Mouse (Mus musculus) layer of hippocampus, adult 11-12 months (tissue): ENCODE measurements around the gene 2410004B18Rik.
"Not testable (repeated sequence)": the region's sequence is repeated elsewhere in the genome, so short reads cannot be mapped to it uniquely, and the experiment has no call there.

Experiments used
- DNase-seq: peaks from one replicate; pipeline ENCODE4 v3.0.0; 2022; ENCODE audit warnings: low spot score

Gene 2410004B18Rik

DNA sequence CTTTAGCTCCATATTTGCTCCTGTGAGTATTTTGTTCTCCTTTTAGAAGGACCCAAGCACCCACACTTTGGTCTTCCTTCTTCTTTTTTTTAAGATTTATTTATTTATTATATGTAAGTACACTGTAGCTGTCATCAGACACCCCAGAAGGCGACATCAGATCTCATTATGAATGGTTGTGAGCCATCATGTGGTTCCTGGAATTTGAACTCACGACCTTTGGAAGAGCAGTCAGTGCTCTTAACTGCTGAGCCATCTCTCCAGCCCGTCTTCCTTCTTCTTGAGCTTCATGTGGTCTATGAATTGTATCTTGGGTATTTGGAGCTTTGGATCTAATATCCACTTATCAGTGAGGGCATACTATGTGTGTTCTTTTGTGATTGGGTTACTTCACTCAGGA is 27.8 kb downstream of the 2410004B18Rik start:
- DNase-seq: not testable (repeated sequence)

- no peak for DNase-seq
Observed at GRCm38 (mm10) chr3:145966806-145967205, 29.0 kb downstream of the 2410004B18Rik start.

DNA sequence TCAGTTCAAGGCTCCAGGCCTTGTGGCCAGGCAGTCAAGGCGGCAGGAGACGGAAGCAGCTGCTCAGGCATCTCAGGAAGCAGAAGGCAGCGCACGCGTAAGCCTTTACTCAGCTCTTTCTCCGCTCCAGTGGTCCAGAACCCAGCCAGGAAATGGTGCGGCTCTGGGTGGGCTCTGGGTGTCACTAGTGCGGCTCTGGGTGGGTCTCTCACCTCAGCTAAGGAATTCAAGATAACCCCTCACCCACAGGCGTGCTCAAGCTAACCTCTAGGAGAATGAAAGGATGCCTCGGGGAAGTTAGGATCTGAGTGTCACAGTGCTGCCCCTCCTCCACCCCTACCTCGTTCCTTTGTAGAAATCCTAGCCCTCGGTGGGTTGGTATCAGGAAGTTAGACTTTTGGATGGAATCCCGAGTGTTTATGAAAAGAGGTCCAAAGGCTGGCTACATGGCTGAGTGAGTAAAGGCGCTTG is 31.3 kb downstream of the 2410004B18Rik start:
- DNase-seq: no peak

GRCm38 (mm10) chr3:145971501-145971900 is 33.7 kb downstream of the 2410004B18Rik start:
- no peak for DNase-seq

- DNase-seq: no peak
Observed at GRCm38 (mm10) chr3:145974986-145975385, 37.2 kb downstream of the 2410004B18Rik start.

DNA sequence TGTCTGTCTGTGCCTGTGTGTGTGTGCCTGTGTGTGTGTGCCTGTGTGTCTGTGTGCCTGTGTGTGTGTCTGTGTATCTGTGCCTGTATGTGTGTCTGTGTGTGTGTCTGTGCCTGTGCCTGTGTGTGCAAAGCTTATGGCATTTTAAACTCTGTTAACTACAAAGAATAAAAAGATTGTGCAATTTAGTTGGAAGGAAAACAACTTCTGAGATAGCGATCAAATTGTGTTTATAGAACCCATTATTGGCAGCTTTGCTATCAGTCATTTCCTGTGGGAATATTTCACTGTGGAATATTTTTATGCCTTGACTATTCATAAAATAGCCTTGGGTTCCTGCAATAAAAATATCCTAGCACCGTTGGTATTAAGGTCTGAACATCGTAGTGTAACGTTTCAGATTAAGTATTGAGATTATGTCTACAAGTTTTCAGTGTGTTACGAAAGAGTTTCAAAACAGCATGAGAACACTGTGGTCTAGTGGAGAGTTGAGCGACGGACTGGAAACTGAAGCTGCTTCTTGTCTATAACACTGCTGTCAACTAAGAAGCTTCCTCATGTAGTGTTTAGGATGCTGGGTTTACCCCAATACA is 47.6 kb downstream of the 2410004B18Rik start:
- no peak for DNase-seq

DNA sequence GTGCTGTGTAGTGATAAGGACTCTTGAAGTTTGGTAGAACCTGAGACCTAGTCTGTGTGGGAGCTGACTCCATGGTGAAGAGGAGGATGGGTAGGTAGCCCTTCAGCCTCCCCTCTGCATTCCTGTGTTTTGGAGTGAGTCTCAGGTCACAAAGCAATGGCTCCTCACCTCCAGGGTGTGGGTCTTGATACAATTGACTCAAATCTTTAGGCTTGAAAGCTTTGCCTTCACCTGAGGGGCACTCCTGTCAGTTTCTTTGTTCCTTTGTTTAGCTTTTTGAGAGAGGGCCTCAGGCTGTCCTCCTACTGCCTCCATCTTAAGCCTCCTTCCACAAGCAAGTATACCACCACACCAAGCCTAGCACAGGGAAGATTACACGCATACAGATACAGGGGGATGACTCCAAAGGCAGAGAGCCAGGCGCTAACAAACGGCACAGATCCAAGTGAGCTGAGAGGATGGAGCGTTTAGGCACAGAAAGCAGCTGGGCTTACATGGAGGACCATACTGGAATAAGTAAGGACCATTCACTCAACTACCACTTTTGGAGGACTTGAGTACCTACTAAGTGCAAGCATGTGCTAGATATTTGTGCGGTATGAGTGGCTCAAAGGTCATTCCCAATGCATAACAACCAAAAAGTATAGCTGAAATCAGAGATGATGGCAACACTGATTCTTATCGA is 48.6 kb downstream of the 2410004B18Rik start:
- DNase-seq: no peak

- DNase-seq: peak; percentile 55
Observed at GRCm38 (mm10) chr3:145987268-145987969, 49.6 kb downstream of the 2410004B18Rik start, which contains the start of gene Syde2. Gene Syde2, plus strand, starts transcription at chr3:145987870.

DNA sequence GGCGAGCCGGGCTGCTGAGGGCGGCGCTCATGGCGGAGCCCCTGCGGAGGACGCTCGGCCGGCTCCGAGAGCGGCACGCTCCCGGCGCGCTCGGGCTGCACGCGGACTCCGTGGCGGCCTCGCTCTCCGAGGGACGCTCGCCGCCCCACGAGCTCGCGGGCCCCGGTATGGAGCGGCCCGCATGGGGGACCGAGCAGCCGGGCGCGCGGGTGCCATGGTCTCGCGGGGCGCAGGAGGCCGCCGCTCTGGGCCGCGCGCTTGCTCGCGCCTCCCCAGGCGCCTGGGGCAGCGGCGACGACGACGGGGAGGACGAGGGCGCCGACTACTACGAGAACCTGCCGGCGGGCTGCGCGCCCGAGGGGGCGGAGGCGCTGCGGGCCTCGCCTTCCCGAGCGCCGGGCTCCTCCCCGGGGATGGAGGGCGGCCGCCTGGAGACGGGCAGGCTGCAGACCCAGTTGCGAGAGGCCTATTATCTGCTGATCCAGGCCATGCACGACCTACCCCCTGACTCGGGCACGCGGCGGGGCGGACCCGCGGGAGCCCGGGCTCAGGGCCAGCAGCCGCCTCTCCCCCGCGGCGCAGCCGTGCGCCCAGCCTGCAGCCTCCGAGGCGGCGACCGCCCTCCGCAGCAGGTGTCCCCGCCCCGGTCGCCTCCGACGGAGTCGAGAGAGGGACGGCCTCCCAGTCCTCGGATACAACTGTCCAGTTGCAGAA is 50.3 kb downstream of the 2410004B18Rik start:
- DNase-seq: peak; percentile 55

DNA sequence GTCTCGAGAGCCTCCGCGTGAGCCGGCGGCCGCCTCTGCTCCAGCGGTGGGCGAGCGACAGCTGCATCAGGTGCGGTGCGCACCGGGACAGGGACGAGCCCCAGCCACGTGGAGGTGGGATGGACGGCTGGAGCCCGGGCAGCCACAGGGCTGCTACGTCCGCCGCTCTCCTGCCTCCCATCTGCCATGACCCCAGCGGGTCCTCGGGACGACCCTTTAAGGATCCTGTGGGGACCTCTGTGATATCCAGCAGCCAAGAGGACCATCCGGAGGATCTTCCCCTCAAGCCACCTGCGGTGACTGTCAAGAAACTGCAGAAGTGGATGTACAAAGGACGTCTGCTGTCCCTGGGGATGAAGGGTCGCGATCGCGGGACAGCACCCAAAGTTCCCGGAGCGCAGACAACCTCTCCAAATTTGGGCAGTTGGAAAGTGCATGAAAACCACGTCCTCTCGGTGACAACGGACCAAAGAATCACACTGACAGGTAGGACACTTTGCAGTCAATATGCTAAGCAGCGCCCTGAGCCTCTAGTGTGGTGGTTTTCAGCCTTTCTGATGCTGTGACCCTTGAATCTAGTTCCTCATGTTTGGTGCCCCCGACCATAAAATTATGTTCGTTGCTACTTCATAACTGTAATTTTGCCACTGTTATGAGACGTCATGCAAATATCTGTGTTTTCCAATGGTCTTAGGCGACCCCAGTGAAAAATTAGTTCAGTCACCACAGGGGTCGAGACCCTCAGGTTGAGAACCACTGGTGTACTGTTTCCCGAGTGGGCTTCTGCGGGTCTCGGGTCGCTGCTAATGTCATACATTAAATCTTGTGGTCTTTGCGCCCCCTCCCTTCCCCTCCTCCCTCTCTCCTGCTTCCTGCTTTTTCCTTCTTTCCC is 51.1 kb downstream of the 2410004B18Rik start:
- no peak for DNase-seq

DNA sequence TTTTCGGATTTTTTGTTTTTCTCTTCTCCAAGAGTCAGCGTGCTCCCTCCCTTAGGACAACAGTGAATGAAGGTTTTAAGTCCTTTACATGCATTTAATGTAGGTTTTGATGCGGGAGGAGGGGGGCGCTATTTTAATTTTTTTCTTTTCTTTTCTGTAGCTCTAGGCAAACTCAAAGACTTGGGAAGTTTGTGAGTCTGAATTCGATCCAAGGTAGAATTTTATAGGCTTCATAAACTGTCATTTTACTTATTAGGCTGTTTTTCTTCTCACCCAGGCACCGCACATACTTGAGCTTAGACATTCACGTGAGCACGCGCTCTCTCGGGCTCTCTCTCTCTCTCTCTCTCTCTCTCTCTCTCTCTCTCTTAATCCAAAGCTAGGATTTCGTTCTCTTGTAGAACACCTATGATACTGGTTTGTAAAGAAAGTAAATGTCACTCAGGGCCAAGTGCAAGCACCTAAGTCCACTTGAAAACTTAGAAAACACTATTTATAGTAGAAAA is 51.8 kb downstream of the 2410004B18Rik start:
- DNase-seq: no peak

- DNase-seq: no peak
Observed at GRCm38 (mm10) chr3:145991130-145991529, 53.3 kb downstream of the 2410004B18Rik start.

GRCm38 (mm10) chr3:145991976-145992730 is 54.3 kb downstream of the 2410004B18Rik start:
- no peak for DNase-seq

DNA sequence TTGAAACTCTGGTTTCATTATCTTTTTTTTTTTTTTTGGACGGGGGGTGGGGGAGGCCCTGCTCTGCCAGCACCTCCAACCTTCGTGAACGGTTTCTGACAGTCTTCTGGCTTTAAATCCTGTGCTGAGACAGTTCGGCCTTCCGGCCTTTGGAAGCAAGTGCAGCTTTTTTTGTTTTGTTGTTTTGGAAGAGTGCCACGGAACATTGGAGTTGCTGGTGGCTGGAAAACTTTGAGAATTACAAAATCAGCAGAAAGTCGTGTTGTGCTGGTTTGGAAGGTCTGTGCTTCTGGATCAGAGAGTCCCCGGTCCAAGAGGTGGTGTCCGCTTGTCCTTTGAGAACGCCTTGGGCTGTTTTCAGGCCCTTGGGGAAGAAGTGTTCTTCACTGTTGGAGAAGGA is 55.0 kb downstream of the 2410004B18Rik start:
- no peak for DNase-seq

DNA sequence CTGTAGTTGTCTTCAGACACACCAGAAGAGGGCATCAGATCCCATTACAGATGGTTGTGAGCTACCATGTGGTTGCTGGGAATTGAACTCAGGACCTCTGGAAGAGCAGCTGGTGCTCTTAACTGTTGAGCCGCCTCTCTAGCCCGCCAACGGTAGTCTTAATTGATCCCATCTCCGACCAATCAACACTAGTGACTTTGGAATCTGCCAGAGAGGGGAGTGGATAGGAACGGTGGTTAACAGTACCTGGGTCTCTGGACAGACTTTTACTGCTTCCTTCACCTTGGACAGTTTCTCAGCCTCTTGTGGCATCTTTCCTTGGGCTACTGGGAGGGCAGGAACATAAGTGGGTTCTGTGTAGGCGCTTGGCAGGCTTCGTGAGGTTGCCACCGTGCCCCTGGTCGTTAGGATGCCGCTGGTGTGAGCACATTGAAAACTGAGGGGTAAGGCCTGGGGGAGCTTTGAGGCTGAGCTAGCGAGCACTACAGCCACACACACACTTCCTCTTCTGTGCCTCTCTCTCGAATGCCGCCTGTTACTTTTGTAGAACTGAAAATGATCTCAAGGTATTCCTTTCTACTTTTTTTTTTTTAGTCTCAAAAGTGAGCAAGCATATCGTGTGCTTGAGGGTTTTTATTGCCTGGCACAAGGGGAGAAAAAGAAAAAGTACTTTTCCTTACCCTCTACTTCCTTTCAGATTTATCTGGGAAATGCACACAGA is 55.8 kb downstream of the 2410004B18Rik start:
- DNase-seq: no peak
